Mouse (Mus musculus) hindbrain, embryonic 15.5 days (tissue): ENCODE data around the gene Cenpf. TPM values are rescaled to one million over a fixed set of nuclear protein-coding genes. Genes with fewer than 3 reads are reported as not detected.

Source experiments
- ATAC-seq: fragments of 200-750 bp; cut with Nextera tagmentation; 2 replicates; pipeline ENCODE4 v1.8.0; 2017; ENCODE audit warnings: low read depth, moderate number of reproducible peaks, moderate TSS enrichment; ENCODE audit not compliant: low FRiP score
- H3K27ac ChIP-seq: fragments of 300-500 bp; sonication (generic); replicated peaks from 2 replicates; pipeline ENCODE4 v1.5.1; 2015; ENCODE audit warnings: mild to moderate bottlenecking, inconsistent platforms
- H3K27me3 ChIP-seq: fragments of 300-500 bp; sonication (generic); 2 replicates; pipeline ENCODE4 v1.6.1; 2015; ENCODE audit warnings: control low read depth, inconsistent platforms
- H3K36me3 ChIP-seq: fragments of 300-500 bp; sonication (generic); 2 replicates; pipeline ENCODE4 v1.6.1; 2015; ENCODE audit warnings: control low read depth, inconsistent platforms
- H3K4me1 ChIP-seq: fragments of 300-500 bp; sonication (generic); replicated peaks from 2 replicates; pipeline ENCODE4 v1.6.1; 2015; ENCODE audit warnings: control low read depth, inconsistent platforms
- H3K4me2 ChIP-seq: fragments of 300-500 bp; sonication (generic); 2 replicates; pipeline ENCODE4 v1.6.1; 2015; ENCODE audit warnings: moderate library complexity, mild to moderate bottlenecking, inconsistent platforms
- H3K4me3 ChIP-seq: fragments of 300-500 bp; sonication (generic); 2 replicates; pipeline ENCODE4 v1.5.1; 2015; ENCODE audit warnings: mild to moderate bottlenecking, inconsistent platforms
- H3K9ac ChIP-seq: fragments of 300-500 bp; sonication (generic); 2 replicates; pipeline ENCODE4 v1.6.1; 2015; ENCODE audit warnings: inconsistent platforms
- H3K9me3 ChIP-seq: fragments of 300-500 bp; sonication (generic); 2 replicates; pipeline ENCODE4 v1.6.1; 2016; ENCODE audit warnings: control low read depth, inconsistent platforms
- WGBS: fragments of 180-500 bp; shearing (Covaris S2); methylation state at CpG from one replicate; pipeline ENCODE4 v1.1.7; 2015; 5-methylcytosine and 5-hydroxymethylcytosine counted together
- polyA plus RNA-seq: library from polyadenylated mRNA; unstranded; fragments of >200 nt; fragmentation: Nextera tagmentation; extraction: Ambion mirVana; gene quantifications from 2 replicates; pipeline ENCODE4 v1.2.1, GENCODE M21; 2015

Cenpf gene
- polyA plus RNA-seq, 1 experiment from 2014 or later, result 21.0 TPM

GRCm38 (mm10) chr1:189618970-189619740, 68.7 kb downstream of the Cenpf start:
- H3K4me1 ChIP-seq, result no peaks in the 10 kb centered on the region
- no peaks in the 10 kb centered on the region for H3K36me3 ChIP-seq
- H3K4me2 ChIP-seq, result no peak overlapping the region
- H3K27me3 ChIP-seq, result no peaks in the 10 kb centered on the region
- 74% methylated on average over 13 of the region's 13 CpGs for WGBS
- H3K4me3 ChIP-seq, result no peak overlapping the region
- no peak for ATAC-seq
- H3K27ac ChIP-seq, result no peak overlapping the region
- no peak overlapping the region for H3K9ac ChIP-seq
- H3K9me3 ChIP-seq, result no peaks in the 10 kb centered on the region

DNA sequence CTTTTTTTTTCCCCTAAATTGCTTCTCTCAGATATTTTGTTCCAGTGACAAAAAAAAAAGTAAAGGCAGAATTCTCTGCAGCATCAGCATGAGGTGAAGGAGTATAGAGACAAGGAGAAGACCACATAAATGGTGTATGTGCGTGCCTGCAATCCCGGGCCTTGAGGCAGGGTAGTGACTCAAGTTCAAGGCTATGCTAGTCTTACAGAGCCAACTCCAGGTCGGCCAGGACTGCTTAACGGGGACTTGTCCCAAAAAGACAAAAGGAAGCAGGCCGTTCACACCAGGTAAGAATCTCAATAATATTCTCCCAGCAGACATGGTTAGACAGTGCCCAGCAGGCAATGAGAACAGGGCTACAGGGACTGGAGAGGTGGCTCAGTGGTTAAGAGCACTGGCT, 70.5 kb downstream of the Cenpf start:
- H3K4me3 ChIP-seq, result no peak overlapping the region
- 92% methylated on average over 5 of the region's 5 CpGs for WGBS
- H3K27ac ChIP-seq, result no peak overlapping the region
- no peak overlapping the region for H3K4me2 ChIP-seq
- H3K9ac ChIP-seq, result no peak overlapping the region
- H3K4me1 ChIP-seq, result no peaks in the 10 kb centered on the region
- no peak for ATAC-seq
- no peaks in the 10 kb centered on the region for H3K36me3 ChIP-seq
- no peaks in the 10 kb centered on the region for H3K27me3 ChIP-seq
- H3K9me3 ChIP-seq, result no peaks in the 10 kb centered on the region

DNA sequence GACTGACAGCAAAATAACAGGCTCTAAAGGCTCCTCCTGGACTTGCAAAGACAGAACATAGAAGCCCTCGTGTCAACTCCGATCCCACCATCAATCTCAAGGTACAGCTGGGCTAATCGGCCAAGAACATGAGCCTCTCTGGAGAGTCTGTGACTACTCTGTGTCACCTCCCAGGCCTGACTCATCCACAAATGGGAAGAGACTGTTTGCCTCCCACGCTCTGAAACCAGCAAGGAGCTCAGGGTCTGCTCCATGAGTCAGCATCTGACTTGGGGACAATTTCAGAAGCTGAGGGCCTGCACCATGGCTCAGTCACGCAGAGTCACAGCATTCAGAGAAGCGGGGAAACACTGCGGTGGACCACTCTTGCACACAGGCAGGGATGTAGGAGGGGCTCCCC, 72.6 kb downstream of the Cenpf start:
- Histone ChIP-seq H3K9ac (no peak overlapping the region), H3K27ac (no peak overlapping the region), H3K36me3 (no peaks in the 10 kb centered on the region), H3K27me3 (no peaks in the 10 kb centered on the region), H3K4me2 (no peak overlapping the region), H3K9me3 (no peaks in the 10 kb centered on the region), H3K4me1 (no peaks in the 10 kb centered on the region), H3K4me3 (no peak overlapping the region)
- WGBS, result 89% methylated on average over 7 of the region's 7 CpGs
- ATAC-seq, result no peak

GRCm38 (mm10) chr1:189613076-189613475, 74.8 kb downstream of the Cenpf start:
- Histone ChIP-seq H3K9me3 (no peaks in the 10 kb centered on the region), H3K4me2 (no peak overlapping the region), H3K27me3 (no peaks in the 10 kb centered on the region), H3K4me3 (no peak overlapping the region), H3K27ac (no peak overlapping the region), H3K9ac (no peak overlapping the region), H3K4me1 (no peaks in the 10 kb centered on the region), H3K36me3 (no peaks in the 10 kb centered on the region)
- no peak for ATAC-seq
- 80% methylated on average over 7 of the region's 7 CpGs for WGBS

DNA sequence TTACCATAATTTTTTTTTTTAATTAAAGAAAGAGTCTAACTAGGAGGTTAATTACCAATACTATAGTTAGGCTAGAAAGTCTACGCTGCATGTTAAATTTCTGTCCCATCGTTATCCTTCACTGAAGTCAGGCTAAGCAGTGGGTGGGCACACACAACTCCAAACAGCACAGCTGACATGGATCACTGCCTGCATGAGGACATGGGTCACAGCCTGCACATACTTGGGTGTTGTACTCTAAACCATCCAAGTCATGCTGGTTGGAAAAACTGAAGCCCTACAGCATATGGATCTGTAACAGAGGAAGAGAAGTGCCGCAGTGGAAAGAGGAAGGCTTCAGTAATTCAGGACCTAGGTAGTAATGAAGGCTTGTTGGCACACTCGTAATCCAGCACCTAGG, 76.1 kb downstream of the Cenpf start:
- no peak overlapping the region for H3K9ac ChIP-seq
- H3K4me3 ChIP-seq, result no peak overlapping the region
- 76% methylated on average over 4 of the region's 4 CpGs for WGBS
- no peak overlapping the region for H3K4me2 ChIP-seq
- no peaks in the 10 kb centered on the region for H3K36me3 ChIP-seq
- H3K4me1 ChIP-seq, result no peaks in the 10 kb centered on the region
- ATAC-seq, result no peak
- H3K27me3 ChIP-seq, result no peaks in the 10 kb centered on the region
- no peaks in the 10 kb centered on the region for H3K9me3 ChIP-seq
- H3K27ac ChIP-seq, result no peak overlapping the region

GRCm38 (mm10) chr1:189608640-189609039, 79.2 kb downstream of the Cenpf start:
- WGBS, result 42% methylated on average over 5 of the region's 5 CpGs
- H3K9ac ChIP-seq, result no peak overlapping the region
- no peak for ATAC-seq
- no peak overlapping the region for H3K4me3 ChIP-seq
- H3K4me1 ChIP-seq, result no peaks in the 10 kb centered on the region
- H3K9me3 ChIP-seq, result no peaks in the 10 kb centered on the region
- H3K4me2 ChIP-seq, result no peak overlapping the region
- H3K27ac ChIP-seq, result no peak overlapping the region
- H3K36me3 ChIP-seq, result no peaks in the 10 kb centered on the region
- H3K27me3 ChIP-seq, result no peaks in the 10 kb centered on the region

DNA sequence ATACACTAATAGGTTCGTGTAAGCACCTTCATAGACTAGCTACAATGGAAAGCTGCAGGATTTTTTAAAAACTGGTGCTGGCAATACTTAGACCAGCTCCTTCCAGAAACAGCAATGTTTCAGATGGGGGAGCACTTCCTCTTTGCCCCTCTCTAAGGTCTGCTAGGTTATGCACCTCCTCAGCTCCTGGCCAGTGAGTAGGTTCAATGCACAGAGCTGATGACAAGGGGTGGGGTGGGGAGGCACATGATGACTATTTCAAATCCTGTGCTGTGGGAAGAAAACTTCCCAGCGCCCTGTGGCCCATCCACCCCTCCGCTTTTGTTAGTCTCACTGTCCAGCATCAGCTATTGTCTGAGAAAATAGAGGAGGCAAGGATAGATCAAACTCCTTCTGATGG, 79.8 kb downstream of the Cenpf start:
- H3K4me3 ChIP-seq, result no peak overlapping the region
- no peak overlapping the region for H3K27ac ChIP-seq
- H3K4me2 ChIP-seq, result no peak overlapping the region
- no peak overlapping the region for H3K9ac ChIP-seq
- WGBS, result 70% methylated on average over 3 of the region's 3 CpGs
- no peaks in the 10 kb centered on the region for H3K27me3 ChIP-seq
- H3K4me1 ChIP-seq, result no peaks in the 10 kb centered on the region
- H3K9me3 ChIP-seq, result no peaks in the 10 kb centered on the region
- no peaks in the 10 kb centered on the region for H3K36me3 ChIP-seq
- ATAC-seq, result no peak

DNA sequence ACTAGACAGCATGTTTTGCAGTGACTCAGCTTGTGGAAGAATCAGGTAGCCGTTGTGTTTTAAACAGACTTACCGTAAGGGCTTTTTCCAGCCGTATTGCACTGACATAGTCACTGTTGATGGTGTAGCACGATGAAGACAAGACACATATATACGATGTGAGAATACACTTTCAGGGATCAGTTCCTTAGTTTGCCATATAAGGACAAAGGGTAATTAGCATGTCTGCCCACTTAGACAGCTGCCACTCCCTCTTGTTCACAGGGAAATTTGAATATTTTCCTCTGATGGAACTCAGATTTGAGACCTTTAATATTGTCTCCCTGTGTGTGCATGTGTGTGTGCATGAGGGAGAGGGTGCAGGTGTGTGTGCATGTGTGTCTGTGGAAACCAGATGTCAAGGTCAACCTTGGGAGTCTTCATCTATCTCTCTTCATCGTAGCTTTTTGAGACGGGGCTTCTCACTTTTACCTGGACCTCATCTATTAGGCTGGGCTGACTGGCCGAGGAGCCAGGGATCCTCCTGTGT, 82.2 kb downstream of the Cenpf start:
- no peak for ATAC-seq
- Histone ChIP-seq H3K36me3 (no peaks in the 10 kb centered on the region), H3K4me2 (no peak overlapping the region), H3K9me3 (no peaks in the 10 kb centered on the region), H3K27me3 (no peaks in the 10 kb centered on the region), H3K4me3 (no peak overlapping the region), H3K9ac (no peak overlapping the region), H3K27ac (no peak overlapping the region), H3K4me1 (no peaks in the 10 kb centered on the region)
- 87% methylated on average over 8 of the region's 8 CpGs for WGBS

DNA sequence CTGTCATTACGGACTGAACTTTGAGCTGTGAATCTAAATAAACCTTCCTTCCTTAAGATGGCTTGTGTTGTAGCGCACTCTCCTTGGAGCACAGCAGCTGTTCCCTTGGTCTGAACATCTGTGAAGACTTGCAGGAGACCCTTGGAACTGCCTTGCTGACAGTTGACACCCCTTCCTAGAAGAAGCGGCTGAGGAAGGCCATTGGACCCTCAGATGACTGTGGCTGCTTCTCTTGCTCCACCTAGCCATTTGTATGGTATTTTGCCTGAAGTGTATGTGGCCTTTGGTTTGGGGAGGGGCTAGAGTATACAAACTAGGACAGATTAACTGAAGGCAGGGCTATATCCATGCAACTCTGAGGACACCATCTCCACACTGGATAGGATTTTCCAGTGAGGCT, 90.8 kb downstream of the Cenpf start:
- no peak for ATAC-seq
- Histone ChIP-seq H3K4me1 (no peaks in the 10 kb centered on the region), H3K4me3 (no peak overlapping the region), H3K27me3 (no peaks in the 10 kb centered on the region), H3K9ac (no peak overlapping the region), H3K36me3 (no peaks in the 10 kb centered on the region), H3K9me3 (no peaks in the 10 kb centered on the region), H3K4me2 (no peak overlapping the region), H3K27ac (no peak overlapping the region)
- WGBS, result 88% methylated on average over 3 of the region's 3 CpGs

Other genes with a start within 250 kb of the Cenpf start
- 1.5 and 1.8 TPM in 2 replicates for gene Ptpn14, start 40.2 kb upstream of the Cenpf start, polyA plus RNA-seq
- 75.0 and 78.5 TPM in 2 replicates for gene Smyd2, start 234.3 kb upstream of the Cenpf start, polyA plus RNA-seq